9 mouse cellular contexts compared by ENCODE assay signal in the genomic region with DNA sequence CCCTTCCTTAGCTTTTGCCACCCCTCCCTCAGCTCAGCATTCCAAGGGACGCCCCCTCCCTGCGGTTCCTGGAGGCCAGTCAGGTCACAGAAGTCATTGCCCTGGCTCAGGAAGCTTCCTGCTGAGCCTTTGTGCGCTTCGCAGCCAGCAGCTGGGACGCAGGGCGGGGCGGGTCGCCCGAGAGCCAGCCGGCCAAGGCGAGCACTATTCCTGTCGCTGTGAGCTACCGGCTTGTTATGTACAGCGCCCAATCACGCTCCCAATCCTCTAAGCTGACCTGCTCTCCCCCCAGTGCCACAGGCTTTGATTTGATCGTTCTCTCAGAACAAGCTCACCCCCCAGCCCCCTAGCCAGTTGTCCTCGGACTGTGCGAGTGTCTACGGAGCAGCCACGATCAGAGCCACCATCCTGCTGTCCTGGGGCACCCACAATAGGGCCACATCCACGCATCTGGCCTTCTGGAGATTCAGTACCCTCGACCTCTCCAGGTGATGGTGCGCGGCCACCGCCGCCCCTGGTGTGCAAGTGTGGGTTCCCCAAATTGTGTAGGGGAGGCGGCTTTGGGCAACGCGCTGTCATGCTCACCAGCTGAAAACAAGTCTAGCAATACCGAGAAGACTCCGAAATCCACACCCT. TPM values are rescaled to one million over a fixed set of nuclear protein-coding genes. Genes with fewer than 3 reads are reported as not detected.
A peak's percentile ranks its signal among the peaks of the same experiment; 100 is the strongest.
DNase-seq lines count a peak whose midpoint lies in the region; ATAC-seq lines count a peak whose summit lies in the region.
"Had no signal": no experiment of that assay in that cellular context is flagged by ENCODE, and none has a peak within 500 bp of the region (broad histone marks: within the 10 kb centered on the region; RNA-seq: fewer than 3 reads in every experiment).

No protein-coding gene starts in this region.

- H3K9ac ChIP-seq in heart, embryonic 11.5 days (ENCODE audit: low read depth, low read length): no peak overlapping the region
- H3K9ac ChIP-seq in limb, embryonic 13.5 days: no peak overlapping the region

- ATAC-seq in heart, embryonic 11.5 days (replicated peaks; ENCODE audit: insufficient number of reproducible peaks, low FRiP score, low TSS enrichment): no peak
- ATAC-seq in limb, embryonic 13.5 days (ENCODE audit: low FRiP score, low read depth): peak; percentile 41; the same call in 1 of the 2 replicates

- no peaks in the 10 kb centered on the region for H3K4me1 ChIP-seq in heart, embryonic 11.5 days (ENCODE audit: control insufficient read depth, insufficient read depth, low read length)
- H3K4me1 ChIP-seq in limb, embryonic 13.5 days: peaks cover 9% of the 10 kb centered on the region; the same call in 1 of the 2 replicates

- intact Hi-C loops in left cerebral cortex, postnatal 4 days (cut with DNase I): no loop called here
- intact Hi-C loops in left cerebral cortex, postnatal 36 days (cut with DNase I): no loop called here

- H3K4me3 ChIP-seq in heart, embryonic 11.5 days (ENCODE audit: low read depth, low read length): peak overlapping the region; percentile 32
- H3K4me3 ChIP-seq in limb, embryonic 13.5 days: peak overlapping the region; percentile 25

- no peaks in the 10 kb centered on the region for H3K36me3 ChIP-seq in heart, embryonic 11.5 days (ENCODE audit: control insufficient read depth, insufficient read depth, low read length)
- no peaks in the 10 kb centered on the region for H3K36me3 ChIP-seq in limb, embryonic 13.5 days

- peak; percentile 39 for DNase-seq in left cerebral cortex, postnatal 4 days
- no peak for DNase-seq in left cerebral cortex, adult 8-10 months (ENCODE audit: low spot score in 2 of 2)
- peak; percentile 55 for DNase-seq in embryo, embryonic 9.5 days (ENCODE audit: extremely low spot score)
- peak; percentile 8 for DNase-seq in retina, postnatal 7 days (ENCODE audit: low read depth, low spot score)
- no peak for DNase-seq in left cerebral cortex, postnatal 36 days (ENCODE audit: low spot score in 2 of 2)
- no peak for DNase-seq in urinary bladder, postnatal 25 days (ENCODE audit: low spot score)

- 11% methylated on average over 31 of the region's 31 CpGs for WGBS in heart, embryonic 11.5 days (ENCODE audit: insufficient replicate concordance)
- 13% methylated on average over 31 of the region's 31 CpGs for WGBS in limb, embryonic 13.5 days

- peaks cover 7% of the 10 kb centered on the region; the same call in 1 of the 2 replicates for H3K27me3 ChIP-seq in heart, embryonic 11.5 days (ENCODE audit: control insufficient read depth, insufficient read depth, low read length)
- peaks cover 29% of the 10 kb centered on the region for H3K27me3 ChIP-seq in limb, embryonic 13.5 days

- H3K27ac ChIP-seq in heart, embryonic 11.5 days (ENCODE audit: low read depth, low read length): no peak overlapping the region
- no peak overlapping the region for H3K27ac ChIP-seq in limb, embryonic 13.5 days

- H3K4me2 ChIP-seq in heart, embryonic 11.5 days: peak overlapping the region; percentile 79
- peak overlapping the region; percentile 61 for H3K4me2 ChIP-seq in limb, embryonic 13.5 days (replicated peaks)

- H3K9me3 ChIP-seq in heart, embryonic 11.5 days (replicated peaks; ENCODE audit: control insufficient read depth, low read length): no peaks in the 10 kb centered on the region
- no peaks in the 10 kb centered on the region for H3K9me3 ChIP-seq in limb, embryonic 13.5 days

RNA-seq across cellular contexts. Expression of gene Klhl34, which starts 0.5 kb away (rescaled TPM):
- not detected for total RNA-seq in left cerebral cortex, postnatal 4 days (2021)
- under 1 TPM in 1 of 4 experiments, not detected in 3; 0.27 TPM for total RNA-seq in left cerebral cortex, adult 8-10 months (2022)
- polyA plus RNA-seq in heart, embryonic 11.5 days (2014; fragmentation: Nextera tagmentation; extraction: Ambion mirVana): 0.25 and 0.39 TPM in 2 replicates
- 1.4 TPM in 2 replicates for polyA plus RNA-seq in limb, embryonic 13.5 days (2015; fragmentation: Nextera tagmentation; extraction: Ambion mirVana)
- not detected for total RNA-seq in left cerebral cortex, postnatal 36 days (2021)
- polyA plus RNA-seq: large intestine, adult 2 months had no signal

Comparison
In these comparisons a context has a peak if more than half of its experiments do, and no peak if none do; other contexts are left out.
1. DNase-seq: peak in left cerebral cortex, postnatal 4 days (single experiment), embryo, embryonic 9.5 days (single experiment) and retina, postnatal 7 days (single experiment); none in left cerebral cortex, adult 8-10 months (0 of 2), left cerebral cortex, postnatal 36 days (0 of 2) and urinary bladder, postnatal 25 days (single experiment).